Mouse (Mus musculus) hematopoietic stem cell, adult 5-6 weeks (primary cell): ENCODE results near the gene Slc44a3. TPM values are rescaled to one million over a fixed set of nuclear protein-coding genes. Genes with fewer than 3 reads are reported as not detected.
"Not testable (repeated sequence)": the region's sequence is repeated elsewhere in the genome, so short reads cannot be mapped to it uniquely, and the experiment has no call there.

Experiments
- ATAC-seq, 2 experiments: fragments of 125-278 bp in 1 of 2; replicated peaks in 1 of 2; 2 replicates each; pipeline ENCODE4 v1.8.0; 2016 to 2017; ENCODE audit warnings: inconsistent platforms in 2 of 2, mild to moderate bottlenecking in 2 of 2, moderate number of reproducible peaks in 2 of 2, low read depth in 1 of 2, moderate TSS enrichment in 1 of 2; ENCODE audit not compliant: low FRiP score in 2 of 2, poor library complexity in 2 of 2, severe bottlenecking in 2 of 2, insufficient read depth in 1 of 2, low TSS enrichment in 1 of 2
- total RNA-seq: library from RNA; stranded (forward); fragments of 172-1452, 232-1000 nt; gene quantifications from 2 replicates; pipeline ENCODE4 v1.2.3, GENCODE M21; 2017

Gene Slc44a3
- total RNA-seq, 1 experiment from 2014 or later, result not detected

DNA sequence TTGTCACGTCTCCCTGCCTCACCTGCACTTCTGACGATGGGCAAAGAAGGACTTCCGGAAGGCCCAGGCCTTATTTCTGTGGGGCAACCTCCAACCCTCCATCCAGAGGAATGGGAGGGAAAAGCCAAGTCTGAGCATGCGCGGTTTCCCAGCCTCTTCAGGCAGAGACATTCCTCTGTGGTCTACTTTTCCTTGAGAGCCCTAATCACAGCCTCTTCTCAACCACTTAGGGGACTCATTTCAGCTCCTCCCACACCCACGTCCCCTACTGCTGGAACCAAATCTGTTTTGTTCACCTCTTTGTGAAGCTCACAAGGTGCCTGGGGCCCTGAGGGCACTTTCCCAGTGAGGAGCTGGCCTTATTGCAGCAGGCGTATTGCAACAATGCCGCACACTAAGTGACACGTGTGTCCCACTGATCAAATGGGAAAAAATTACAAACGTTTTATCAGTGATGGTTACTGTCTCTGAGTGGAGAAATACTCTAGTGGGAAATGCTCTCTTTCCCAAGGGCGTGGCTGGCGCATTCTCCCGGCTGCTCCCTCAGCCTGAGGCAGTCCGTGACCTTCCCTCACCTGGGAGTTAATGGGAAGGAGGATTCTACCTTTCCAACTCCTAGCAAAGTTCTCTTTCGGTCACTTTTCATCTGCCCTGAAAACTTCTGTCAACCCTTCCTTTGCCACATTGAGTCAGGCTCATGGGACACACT, 27.4 kb upstream of the Slc44a3 start:
- ATAC-seq, result no peak

DNA sequence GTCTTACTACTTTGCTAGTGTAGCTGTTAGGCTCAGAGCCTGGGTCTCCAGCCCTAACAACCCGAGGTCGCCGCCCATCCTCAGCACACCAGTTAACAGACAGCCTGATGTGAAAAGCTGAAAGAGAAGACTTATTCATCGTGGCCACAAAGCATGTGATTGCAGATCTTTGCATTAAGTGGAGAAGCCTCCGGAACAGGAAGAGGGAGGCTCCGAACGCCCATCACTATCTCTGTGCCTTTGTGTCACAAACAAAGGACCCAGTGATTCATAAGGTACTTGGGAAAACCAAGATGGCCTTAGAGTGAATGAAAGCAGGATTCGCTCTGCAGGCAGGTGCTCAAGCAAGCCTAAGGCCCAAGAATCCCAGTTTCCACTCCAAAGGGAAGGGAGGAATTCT, 26.7 kb upstream of the Slc44a3 start:
- no peak for ATAC-seq

DNA sequence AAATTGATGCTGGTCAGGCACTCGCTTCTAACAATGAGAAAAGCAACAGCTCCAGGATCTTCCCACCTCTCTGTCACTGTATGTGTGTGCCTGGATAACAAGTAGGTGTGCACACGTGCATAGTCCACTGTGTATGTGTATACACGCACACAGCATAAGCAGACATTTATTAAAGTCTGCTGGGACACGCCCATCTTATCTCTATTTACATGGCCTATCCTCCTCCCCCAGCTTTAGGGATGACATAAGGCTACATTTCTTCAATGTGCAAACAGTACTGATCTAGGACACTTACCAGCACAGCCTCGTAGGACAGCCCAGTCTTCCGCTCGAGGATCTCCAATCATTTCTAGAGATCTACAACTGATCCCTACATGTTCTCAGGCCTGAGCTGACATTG, 24.1 kb upstream of the Slc44a3 start:
- ATAC-seq, result no peak

DNA sequence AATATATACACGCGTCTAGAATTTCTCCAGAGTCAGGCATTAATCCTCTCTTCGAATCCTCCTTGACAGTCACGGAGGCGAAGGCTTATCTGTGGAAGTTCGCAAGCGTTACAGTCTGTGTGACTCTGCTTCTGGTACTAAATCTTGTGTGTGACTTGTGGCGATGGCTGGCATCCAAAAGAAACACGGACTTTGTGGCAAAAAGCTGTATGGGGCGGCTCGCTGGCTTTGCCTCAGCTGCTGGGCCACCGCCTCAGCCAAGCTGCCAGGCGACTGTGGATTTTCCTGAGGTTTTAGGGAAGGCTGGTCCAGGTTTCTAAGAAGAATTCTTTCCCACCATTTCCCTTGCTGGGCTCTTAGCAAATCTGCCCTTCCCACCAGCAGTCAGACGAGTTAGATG, 21.1 kb upstream of the Slc44a3 start:
- ATAC-seq, result peak; percentile 64 to 69

DNA sequence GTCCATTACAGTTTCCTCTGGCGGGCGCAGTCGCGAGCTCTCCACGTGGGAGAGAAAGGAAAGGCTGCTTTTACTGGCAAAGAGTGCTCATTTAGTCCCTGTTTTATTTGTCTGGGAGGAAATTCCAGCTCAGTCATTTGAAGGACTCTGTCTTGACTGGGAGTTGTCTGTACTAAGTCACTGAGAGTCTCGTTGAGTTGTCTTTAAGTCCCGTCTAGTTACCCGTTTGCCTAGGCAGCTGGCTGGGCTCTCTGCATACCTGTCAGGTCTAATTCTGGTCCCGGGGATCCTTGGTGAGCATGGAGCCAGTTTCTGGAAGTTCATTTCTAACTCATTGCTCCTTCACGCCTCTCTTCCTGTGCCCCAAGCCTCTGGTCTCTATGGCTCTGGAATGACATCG, 20.5 kb upstream of the Slc44a3 start:
- no peak for ATAC-seq

DNA sequence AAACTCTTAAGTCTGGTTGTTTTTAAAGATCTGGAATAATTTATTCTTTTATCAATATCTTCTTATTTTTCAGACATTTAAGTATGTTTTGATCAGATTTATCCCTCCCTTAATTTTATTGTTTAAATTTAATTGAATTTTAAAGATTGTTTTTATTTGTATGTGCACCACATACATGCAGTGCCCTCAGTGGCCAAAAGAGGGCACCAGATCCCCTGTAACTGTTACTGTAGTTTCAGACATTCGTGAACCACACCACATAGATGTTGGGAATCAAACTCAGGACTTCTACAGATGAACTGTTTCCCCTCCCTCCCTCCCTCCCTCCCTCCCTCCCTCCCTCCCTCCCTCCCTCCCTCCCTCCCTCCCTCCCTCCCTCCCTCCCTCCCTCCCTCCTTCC, 18.2 kb upstream of the Slc44a3 start:
- no peak for ATAC-seq

DNA sequence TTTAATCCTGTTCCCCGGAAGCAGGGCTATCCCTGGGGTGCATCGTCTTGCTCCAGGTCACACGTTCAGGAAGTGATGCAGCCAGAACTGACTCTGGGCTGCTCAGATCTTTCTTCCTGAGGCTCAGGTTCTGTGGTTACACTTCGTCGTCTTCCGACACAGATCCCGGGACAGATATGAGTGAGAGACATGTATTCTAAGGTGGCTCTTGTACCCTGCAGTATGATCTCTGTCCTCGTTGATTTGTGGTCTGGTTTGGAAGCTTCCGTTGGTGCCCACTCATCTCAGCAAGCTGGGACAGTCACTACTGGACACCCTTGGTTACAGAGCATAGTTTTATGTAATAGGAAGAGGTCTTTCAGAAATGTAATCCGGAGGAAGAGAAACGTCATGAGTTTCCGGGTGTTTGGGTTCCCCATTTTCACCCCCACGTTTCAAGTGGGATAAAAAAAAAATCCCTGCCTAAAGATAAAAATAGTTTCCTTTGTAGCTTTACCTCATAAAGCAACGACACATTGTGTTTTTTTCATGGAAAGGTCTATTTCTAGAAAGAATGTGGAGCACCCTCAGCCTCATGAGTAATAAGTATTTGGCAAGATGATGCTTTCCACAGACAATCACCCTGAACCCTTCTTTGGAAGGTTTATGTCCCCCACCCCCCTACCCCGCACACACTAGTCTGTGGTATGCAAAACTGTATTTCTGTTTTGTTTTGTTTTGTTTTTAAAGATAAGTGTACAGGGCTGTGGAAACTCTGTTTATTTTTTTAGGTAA, 15.8 kb upstream of the Slc44a3 start:
- ATAC-seq, result peak; percentile 85 to 86

DNA sequence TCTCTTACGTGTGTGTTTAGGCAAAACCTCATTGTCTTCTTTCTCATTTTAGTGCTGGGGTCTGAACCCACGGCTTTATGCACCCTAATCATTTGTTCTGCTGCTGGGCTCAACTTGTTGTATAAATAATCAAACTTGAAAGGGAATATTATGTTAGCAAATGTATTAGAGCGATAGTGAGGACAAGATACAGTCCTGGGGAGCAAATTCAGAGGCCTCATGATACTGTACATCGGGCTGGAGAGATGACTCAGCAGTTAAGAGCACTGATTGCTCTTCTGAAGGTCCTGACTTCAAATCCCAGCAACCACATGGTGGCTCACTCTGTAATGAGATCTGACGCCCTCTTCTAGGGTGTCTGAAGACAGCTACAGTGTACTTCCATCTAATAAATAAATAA, 8.4 kb upstream of the Slc44a3 start:
- no peak for ATAC-seq

DNA sequence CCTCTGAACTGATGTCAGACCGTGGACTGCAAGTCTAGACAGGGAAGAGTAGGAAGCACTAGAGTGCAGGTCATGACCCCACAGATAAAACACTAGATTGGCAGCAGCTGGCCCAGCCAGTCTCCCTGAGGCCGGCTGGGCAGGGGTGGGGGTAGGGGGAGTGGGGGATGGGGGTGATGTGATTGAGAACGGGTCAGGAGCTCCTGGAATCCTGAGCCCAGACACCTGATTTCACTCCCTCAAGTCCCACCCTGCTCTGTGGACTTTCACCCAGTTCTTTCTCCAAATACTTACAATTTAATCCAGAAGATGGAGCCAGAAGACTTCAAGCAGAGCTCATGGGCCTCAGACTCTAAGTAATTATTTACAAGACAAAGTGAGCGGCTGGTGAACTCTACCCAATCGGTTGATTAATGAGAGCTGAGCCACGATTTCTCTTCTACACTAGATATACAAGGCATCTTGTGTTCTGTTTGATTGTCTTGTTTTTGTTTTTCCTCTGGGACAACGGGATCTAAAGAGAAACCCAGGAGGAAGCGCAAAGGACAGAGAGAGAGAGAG, 7.7 kb upstream of the Slc44a3 start:
- 0 out of 4 replicates have a peak, but pooled peaks of 1 of the 2 experiments have one; percentile 44 for ATAC-seq

DNA sequence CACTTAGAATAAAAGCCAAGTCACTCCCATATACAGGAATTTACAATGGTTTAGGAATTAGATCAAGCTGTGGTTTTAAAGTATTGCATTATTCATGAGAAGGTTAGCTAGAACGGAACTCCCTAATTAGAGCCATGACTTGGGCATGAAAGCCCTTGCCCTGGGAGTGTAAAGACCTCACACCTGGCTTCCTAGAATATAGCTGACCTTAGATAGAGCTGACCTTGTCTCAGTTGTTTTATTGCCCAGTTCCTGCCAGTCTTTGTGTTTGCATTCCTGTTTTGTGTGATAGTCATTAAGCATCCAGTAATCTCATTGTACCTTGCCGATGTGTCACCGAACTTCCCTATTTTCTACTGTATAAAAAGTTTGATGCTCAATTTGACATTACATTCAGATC, 6.6 kb upstream of the Slc44a3 start:
- not testable (repeated sequence) for ATAC-seq

DNA sequence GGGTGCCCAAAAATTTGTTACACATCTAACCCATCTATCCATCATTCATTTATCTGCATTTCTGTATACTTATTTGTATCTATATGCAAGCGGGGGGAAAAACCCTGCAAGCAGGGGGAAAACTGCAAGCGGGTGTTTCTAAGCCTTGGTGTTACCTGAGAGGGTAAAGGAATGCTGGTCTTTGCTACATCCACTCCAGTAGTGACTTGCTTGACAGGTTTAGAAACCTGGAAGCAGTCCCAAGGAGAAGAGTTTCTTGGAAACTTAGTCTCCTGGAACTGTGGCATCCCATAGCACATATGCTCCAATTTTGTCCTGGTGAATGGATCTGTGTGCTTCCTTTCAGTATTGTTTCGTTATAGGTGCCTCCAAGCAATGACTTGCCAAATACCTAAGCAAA, 5.8 kb upstream of the Slc44a3 start:
- ATAC-seq, result no peak

DNA sequence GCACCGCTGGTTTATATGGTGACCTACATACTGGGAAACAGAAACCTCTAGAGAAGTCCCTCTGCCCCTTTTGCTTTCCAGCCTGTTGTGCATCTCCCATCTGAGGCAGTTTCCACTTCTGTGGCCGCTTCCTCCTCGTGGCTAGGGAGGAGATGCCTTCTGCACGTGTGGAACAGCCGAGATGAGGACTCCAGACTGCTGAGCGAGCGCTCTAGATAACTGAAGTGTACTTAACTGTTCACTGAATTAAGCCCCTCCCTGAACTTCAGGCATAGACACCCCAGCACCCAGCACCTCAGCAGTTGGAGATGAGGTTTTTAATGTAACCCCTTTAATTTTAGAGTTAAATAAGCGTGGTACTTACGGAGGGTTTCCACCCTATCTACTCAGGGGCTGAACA, 4.6 kb upstream of the Slc44a3 start:
- ATAC-seq, result no peak

DNA sequence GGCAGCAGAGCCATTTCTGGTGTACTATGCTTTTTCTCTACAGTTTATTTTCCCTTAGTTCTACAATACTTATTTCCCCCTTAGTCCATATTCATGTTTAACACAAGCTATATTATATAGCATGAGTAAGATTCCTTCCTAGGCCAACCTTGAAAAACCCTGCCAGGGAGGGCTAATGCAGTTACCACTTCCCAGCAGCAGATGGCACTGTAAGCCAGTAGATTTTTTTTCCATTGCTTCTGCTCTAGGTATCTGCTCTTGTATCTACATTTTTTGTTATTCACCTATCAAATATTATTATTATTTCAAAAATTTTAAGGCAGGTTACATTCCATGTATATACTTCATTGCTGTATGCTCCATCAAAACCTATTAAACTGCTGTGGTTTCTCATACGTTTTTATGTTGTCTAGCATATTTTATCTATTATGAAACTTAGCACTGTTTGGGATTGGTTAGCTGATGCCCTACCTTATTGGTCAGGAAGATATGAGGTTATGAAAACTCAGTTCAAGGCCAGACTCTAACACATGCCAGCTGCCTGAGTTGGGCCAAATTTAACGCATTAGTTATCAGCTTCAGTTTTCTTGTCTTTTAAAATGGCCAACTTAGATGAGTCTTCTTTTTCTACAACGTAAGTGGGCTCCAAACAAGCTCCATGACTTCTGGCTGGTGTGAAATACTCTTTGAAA, 3.8 kb upstream of the Slc44a3 start:
- ATAC-seq, result peak; percentile 57 to 76; a peak in 2 of 4 replicates

DNA sequence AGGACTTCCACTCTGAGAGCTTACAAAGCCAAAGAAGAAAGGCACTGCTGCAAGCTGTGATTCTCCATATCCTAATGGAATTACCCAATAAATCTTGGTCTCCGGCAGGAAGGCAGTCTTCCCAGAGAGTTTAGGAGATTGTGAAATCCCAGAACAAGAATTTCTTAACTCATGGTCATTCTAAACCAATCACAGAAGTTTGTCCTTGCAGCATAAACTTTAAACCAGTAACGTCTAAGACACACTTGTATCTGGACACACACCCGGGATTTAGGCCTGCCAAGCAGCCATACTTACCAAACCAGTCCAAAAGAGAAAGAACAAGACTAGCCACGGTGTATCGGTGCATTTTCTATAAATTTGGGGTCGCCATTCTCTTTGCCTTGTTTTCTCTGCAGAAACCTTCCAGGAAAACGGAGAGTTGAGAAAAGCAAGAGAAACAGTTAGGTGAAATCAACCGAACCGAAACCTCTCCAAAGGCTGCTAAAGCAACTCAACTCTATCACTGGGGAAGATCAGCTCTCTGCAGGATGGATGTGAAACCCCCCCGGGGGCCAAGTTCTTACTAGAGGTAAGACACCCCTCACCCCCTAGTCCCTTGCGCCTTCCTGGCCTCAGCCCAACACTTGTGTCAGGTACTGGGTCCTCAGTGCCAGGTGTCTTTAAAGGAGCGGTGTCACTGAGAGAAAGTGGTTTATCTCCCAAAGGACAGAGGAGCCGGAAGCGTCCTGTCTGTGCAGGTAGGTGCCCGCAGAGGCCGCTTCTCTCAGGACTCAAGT, 645 bp downstream of the Slc44a3 start:
- ATAC-seq, result no peak

DNA sequence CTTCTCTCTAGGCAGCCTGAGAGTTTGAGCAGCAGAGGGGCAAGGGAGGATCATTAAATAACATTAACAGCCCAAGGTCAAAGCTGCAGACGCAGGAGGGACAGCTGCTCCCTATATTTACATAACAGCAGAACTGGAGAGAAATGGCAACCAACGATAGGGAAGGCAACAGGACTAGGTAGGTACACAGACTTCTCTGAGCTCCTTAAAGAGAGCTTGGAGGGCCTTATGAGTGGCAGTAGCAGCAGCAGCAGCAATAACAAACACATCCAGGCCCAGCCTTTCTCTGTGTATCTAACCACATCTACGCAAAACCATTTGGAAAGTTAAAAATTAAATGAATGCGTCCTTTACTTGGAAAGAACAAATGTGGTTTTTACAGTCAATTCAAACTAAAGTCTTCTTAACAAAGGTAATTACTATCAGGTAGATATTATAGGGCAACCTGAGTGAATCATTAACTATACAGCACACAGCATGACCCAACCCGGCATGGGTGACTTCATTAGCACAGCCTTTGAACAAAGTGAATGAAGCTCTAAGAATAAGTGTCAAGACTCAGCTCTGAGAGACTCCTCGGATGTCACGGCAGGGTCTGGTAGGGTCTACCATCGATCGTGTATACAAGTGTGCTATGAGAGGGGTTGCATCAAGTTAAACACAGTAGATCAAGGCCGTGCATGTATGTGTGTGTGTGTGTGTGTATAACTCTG, 1.5 kb downstream of the Slc44a3 start:
- ATAC-seq, result no peak

DNA sequence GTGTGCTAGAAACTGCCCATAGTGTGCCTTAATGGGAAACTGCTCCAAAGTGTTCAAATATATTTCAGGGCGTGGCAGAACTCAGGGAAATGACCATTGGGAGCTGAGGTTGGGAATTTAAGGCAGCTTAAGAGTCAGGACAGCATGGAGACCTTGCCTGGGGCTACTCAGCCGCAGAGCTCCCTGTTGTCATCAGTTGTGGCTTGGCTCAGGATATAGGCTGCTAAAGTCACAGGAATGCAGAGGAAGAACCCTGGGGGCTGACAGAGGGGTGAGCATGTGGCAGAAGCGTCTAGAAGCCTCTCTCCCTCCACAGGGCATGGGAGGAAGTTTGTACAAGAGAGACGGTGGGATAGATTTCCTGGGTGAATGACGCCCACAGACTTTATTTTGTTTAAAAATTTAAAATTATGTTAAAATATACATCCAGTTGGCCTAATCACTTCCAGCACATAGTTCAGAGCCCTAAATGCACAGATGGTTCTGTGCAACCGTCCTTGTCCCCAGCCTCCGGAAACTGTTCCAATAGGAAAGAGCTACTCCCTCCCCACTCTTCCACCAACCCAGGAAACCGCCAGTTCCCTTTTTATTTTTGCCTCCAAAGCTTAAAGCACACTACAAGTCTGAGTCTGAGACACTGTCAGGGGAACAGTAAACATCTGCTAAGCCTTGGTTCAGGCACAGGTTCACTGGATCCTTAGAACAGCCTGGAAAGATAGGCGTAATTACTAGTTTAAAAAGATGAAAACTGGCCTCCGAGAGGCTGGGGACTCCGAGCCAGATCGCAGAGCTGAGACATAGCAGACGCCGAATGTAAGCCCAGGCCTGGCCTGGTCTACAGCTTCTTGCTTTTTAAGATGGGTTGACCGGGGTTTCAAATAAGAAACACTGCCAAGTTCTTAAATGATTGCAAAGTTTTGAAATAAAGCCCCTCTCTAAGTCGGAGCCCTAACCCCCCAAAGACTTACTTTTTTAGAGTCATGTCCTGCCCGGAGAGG, 5.8 kb downstream of the Slc44a3 start:
- ATAC-seq, result no peak
